Mouse (Mus musculus): ENCODE measurements around the gene Depdc1b. TPM values are rescaled to one million over a fixed set of nuclear protein-coding genes. Genes with fewer than 3 reads are reported as not detected.

Gene Depdc1b
- polyA plus RNA-seq, 1 experiment from 2014 or later, result 12.2 TPM

DNA sequence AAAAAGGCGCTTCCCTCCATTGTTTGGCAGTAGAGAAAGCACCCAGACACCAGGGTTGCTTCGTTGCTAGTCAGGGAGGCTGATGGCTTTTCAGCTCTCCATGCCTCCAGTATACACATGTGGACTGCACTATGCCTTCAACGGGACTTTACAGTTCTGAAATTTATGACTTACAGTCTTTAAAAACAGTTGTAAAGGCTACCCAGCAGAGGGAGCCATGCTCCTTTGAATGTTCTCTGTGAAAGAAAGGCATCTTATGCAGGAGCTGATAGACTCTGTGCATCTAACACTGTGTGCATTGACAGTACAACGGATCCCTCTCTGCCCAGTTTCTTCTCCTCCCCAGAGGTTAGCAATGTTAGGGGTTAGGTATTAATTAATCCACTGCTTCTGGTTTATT is 30.9 kb downstream of the Depdc1b start:
- no peaks in the 10 kb centered on the region for H3K27me3 ChIP-seq
- ATAC-seq (peak; percentile 79), DNase-seq (ENCODE audit: low read depth, low spot score) (no peak)

DNA sequence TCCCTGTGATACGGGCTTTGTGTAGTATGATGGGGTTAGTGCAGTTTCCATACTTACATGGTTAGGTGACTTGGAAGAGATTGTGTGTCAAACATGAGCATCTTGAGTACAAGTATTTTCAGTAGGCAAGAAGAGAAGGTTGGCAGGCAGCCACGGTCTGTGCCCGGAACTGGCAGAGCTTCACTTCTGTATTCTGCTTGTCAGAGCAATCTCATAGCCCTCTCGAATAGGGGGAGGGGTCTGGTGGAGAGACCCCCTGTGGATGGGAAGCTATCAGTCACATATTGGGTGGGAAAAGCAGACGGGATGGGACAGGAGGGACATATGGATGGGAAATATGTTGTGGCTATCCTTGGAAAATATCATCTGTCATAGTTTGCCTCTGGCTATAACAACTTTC is 33.5 kb downstream of the Depdc1b start:
- in situ Hi-C loops (cut with MboI; ENCODE audit: low pct_unique_long_range_greater_than_20kb), result loop anchor here (5.0 to 25.0 kb wide), 2 partner anchors 858 to 1188 kb away; no protein-coding TSS in a partner anchor
- no peaks in the 10 kb centered on the region for H3K27me3 ChIP-seq
- CTCF ChIA-PET, result no interaction called here
- POLR2A ChIA-PET, result no interaction called here
- no peak for ATAC-seq
- TF ChIP-seq CTCF (IDR thresholded peaks at IDR 0.05), result no peak
- no peak for DNase-seq (ENCODE audit: low read depth, low spot score)

More for the DNA sequence above, 30.9 kb downstream of the Depdc1b start:
- in situ Hi-C loops (cut with MboI; ENCODE audit: low pct_unique_long_range_greater_than_20kb), result loop anchor here (5.0 to 25.0 kb wide), 2 partner anchors 860 to 1190 kb away; no protein-coding TSS in a partner anchor
- ChIA-PET POLR2A (no interaction called here), CTCF (interaction anchor here (1.0 to 2.0 kb wide), 6 partner anchors 8 to 870 kb away, joined by 3 to 16 read pairs (median 4); no protein-coding TSS in a partner anchor)
- TF ChIP-seq CTCF (IDR thresholded peaks at IDR 0.05), result peak; percentile 66

DNA sequence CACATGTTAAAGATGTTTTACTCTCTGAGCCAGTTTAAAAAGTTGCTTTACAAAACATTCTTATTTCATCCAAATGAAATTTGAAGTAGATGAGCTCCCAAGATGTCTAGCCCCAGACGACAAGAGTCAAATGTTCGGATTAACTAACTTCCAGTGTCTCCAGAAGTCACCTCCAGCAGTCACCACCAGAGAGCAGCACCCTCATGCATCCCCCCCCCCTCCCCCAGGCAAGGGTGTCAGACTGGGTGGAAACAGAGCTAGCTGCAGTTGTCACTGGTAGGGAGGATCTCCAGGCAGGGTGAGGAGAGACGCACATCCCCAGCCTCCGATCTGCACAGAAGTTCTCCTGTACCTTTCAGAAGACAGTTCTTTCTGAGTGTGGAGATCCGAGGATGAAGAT is 37.6 kb downstream of the Depdc1b start:
- ChIA-PET POLR2A (interaction anchor here (0.7 kb wide), 1 partner anchor 14 kb away, joined by 3 read pairs; no protein-coding TSS in a partner anchor), CTCF (interaction anchor here (1.0 to 2.0 kb wide), 2 partner anchors 15 to 18 kb away, joined by 3 to 5 read pairs; no protein-coding TSS in a partner anchor)
- no peak for DNase-seq (ENCODE audit: low read depth, low spot score)
- no peaks in the 10 kb centered on the region for H3K27me3 ChIP-seq
- no peak for ATAC-seq
- peak; percentile 45 for TF ChIP-seq CTCF (IDR thresholded peaks at IDR 0.05)
- in situ Hi-C loops (cut with MboI; ENCODE audit: low pct_unique_long_range_greater_than_20kb), result no loop called here

DNA sequence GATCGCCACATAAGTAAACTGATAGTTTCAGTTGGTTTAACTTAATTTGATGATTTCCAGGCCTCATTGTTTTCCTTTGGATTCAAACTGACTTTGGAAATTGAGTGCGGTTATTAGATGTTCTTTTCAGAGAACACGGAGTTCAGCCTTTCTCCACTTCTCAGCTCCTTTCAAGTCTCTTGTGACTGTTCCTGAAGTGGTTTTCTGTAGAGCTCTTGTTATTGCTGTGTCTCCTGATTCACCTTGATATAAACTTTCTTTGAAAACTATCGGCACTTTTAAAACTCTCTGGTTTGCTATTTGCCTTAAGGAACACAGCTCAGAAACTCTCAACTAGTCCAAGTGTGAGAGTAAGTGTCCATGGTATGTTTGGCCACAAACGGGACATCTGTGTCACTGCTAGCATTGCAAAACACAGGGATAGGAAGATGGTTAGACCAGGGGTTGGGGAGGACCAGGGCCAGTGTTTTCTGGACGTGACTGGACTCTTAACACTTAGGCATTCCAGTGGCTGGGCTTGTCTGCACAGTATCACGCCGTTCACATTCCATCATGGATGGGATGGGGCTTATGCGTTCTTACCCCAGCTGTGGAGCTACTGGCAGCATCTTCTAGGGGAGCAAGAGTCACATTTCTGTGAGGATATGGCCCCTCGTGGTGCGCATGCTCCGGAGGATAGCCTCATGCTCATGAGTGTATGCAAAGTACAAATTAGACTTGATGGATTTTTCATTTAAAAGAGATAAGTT is 38.8 kb downstream of the Depdc1b start:
- CTCF ChIA-PET, result interaction anchor here (0.8 to 2.0 kb wide), 4 partner anchors 16 to 859 kb away, joined by 3 to 6 read pairs (median 4); no protein-coding TSS in a partner anchor

DNA sequence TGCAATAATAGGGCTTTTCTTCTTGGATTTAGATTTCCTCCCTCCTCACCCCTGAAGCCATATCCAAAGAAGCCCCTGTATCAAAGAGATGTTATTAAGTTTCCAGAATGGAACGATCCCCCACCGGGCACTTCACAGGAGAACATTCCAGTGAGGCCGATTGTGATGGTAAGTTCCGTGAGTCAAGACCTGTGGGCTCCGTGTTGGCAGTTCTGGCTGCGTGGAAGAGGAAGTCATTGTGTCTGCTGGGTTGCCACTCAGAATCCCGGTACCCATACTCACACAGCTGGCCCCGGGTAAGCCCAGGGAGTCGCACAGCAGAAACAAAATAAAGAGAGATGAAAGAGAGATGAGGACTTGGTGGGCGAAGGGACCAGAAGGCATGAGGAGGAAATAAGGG is 41.2 kb downstream of the Depdc1b start:
- H3K27me3 ChIP-seq, result no peaks in the 10 kb centered on the region
- CTCF ChIA-PET, result no interaction called here
- in situ Hi-C loops (cut with MboI; ENCODE audit: low pct_unique_long_range_greater_than_20kb), result no loop called here
- no peak for ATAC-seq
- no peak for DNase-seq (ENCODE audit: low read depth, low spot score)
- no peak for TF ChIP-seq CTCF (IDR thresholded peaks at IDR 0.05)
- POLR2A ChIA-PET, result no interaction called here

More for the DNA sequence above, 38.8 kb downstream of the Depdc1b start:
- POLR2A ChIA-PET, result no interaction called here
- H3K27me3 ChIP-seq, result no peaks in the 10 kb centered on the region
- ATAC-seq (no peak), DNase-seq (ENCODE audit: low read depth, low spot score) (no peak)
- no peak for TF ChIP-seq CTCF (IDR thresholded peaks at IDR 0.05)
- in situ Hi-C loops (cut with MboI; ENCODE audit: low pct_unique_long_range_greater_than_20kb), result no loop called here

DNA sequence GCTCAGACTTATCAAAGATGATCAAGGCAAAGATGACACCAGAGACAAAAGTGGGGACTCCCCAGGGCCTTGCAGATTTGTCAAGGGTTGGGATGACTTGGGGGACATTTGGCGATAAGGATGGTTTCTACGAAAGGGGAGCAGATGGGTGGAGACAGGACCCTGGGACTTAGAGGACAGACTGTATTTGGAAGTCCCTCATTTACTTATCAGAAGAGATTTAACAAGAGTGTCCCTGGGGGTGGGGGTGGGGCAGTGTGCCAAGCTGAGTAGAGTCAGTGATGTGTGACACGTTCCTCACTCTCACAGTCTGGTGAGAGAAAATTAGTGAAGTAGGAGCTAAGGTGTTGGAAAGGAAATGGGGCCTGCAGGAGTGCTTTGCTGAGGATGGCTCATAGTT is 42.1 kb downstream of the Depdc1b start:
- no peaks in the 10 kb centered on the region for H3K27me3 ChIP-seq
- TF ChIP-seq CTCF (IDR thresholded peaks at IDR 0.05), result no peak
- CTCF ChIA-PET, result no interaction called here
- POLR2A ChIA-PET, result no interaction called here
- ATAC-seq (no peak), DNase-seq (ENCODE audit: low read depth, low spot score) (no peak)
- in situ Hi-C loops (cut with MboI; ENCODE audit: low pct_unique_long_range_greater_than_20kb), result no loop called here

DNA sequence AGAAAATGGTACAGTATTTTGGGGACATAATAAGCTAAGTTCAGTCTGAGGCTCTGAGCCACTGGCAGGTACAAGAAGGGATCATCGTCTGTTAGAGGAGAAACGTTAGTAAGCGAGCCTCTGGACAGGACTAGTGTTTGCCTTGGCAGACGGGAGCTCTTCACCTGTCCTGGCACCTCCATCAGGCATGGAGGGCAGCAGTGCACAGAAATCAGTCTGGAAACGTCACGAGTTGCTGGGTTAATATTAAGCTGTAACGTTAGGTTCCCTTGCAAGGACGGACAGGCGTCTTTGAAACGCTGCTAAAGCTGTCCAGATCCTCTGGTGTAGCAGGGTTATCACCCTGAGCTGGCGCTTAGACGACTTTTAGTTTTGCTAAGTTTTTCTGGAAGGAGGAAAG is 51.4 kb downstream of the Depdc1b start:
- ChIA-PET POLR2A (interaction anchor here (1.0 kb wide), 1 partner anchor 14 kb away, joined by 3 read pairs; no protein-coding TSS in a partner anchor), CTCF (no interaction called here)
- in situ Hi-C loops (cut with MboI; ENCODE audit: low pct_unique_long_range_greater_than_20kb), result no loop called here
- ATAC-seq (no peak), DNase-seq (ENCODE audit: low read depth, low spot score) (no peak)
- TF ChIP-seq CTCF (IDR thresholded peaks at IDR 0.05), result no peak
- no peaks in the 10 kb centered on the region for H3K27me3 ChIP-seq

DNA sequence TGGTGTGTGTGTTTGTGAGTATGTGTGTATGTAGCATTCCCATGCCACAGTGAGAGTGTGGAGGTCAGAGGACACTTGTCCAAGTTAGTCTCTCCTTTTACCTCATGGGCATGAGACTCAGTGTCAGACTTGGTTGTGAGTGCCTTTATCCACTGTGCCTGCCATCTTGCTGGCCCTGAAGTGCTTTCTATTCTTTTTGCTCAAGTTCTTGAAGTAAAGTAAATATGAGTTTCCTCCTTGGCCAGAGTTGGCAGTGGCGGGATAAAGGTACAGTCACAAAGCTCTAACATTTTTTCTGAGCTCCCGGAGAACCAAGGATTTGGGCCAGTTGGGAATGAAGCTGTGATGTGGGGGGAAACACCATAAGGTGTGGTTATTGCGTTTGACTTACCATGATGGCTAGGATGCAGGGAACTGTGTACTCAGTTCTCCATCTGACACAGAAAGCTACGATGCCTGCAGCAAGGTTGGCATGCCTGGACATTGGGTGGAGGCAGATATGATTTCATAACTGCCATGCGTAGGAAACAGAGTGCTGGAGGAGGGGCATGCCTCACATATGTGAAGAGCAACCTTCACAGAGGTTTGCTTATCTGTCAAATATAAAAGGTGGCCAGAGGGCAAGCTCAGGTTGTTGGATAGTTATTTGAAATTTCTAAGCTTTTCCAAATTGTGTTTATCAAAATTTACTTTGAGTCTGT is 54.3 kb downstream of the Depdc1b start:
- no peaks in the 10 kb centered on the region for H3K27me3 ChIP-seq
- no peak for DNase-seq (ENCODE audit: low read depth, low spot score)

DNA sequence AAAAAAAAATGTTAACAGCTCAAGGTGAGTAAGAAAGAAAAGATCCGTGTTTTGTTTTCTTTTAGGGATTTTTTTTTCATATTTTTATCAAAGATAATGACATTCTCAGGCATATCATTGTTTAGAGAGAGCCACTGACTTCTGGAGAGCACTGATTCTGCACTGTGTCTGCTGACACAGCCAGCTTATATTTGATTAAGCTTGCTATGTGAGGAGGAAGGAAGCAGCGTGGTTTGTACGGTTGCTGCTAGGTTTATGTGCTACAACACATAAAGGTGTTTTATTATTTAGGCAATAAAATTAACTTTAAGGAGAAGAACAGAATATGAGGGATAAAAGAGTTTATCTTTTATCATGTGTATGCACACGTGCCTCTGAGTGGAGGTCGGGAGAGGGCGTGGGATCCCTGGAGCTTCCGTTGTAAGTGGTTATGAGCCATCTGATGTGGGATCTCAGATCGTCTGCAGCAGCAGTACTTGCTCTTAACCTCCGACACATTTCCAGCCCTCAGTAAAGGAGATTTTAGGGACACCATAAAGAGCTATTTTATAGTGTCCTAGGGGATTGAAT is 55.3 kb downstream of the Depdc1b start:
- DNase-seq (ENCODE audit: low read depth, low spot score) (no peak), ATAC-seq (no peak)
- in situ Hi-C loops (cut with MboI; ENCODE audit: low pct_unique_long_range_greater_than_20kb), result no loop called here
- ChIA-PET CTCF (interaction anchor here (0.7 to 1.6 kb wide), 5 partner anchors 9 to 1537 kb away, joined by 3 to 6 read pairs (median 3); no protein-coding TSS in a partner anchor), POLR2A (no interaction called here)
- TF ChIP-seq CTCF (IDR thresholded peaks at IDR 0.05), result no peak
- no peaks in the 10 kb centered on the region for H3K27me3 ChIP-seq

More for the DNA sequence above, 54.3 kb downstream of the Depdc1b start:
- ATAC-seq, result no peak
- in situ Hi-C loops (cut with MboI; ENCODE audit: low pct_unique_long_range_greater_than_20kb), result no loop called here
- ChIA-PET POLR2A (interaction anchor here (0.7 kb wide), 1 partner anchor 150 kb away, joined by 3 read pairs; no protein-coding TSS in a partner anchor), CTCF (interaction anchor here (1.2 to 1.6 kb wide), 2 partner anchors 10 to 14 kb away, joined by 3 to 6 read pairs; no protein-coding TSS in a partner anchor)
- TF ChIP-seq CTCF (IDR thresholded peaks at IDR 0.05), result no peak

DNA sequence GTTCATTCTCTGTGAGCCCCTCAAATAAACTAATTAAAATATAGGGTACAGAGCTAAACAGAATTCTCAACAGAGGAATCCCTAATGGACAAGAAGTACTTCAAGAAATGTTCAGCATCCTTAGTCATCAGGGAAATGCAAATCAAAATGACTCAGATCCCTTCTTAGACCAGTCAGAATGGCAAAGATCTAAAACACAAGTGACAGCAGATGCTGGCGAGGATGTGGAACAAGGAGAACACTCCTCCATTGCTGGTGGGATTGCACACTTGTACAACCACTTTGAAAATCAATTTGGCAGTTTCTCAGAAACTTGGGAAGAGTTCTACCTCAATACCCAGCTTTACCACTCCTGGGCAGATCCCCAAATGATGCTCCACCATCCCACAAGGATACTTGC is 57.1 kb downstream of the Depdc1b start:
- no peak for TF ChIP-seq CTCF (IDR thresholded peaks at IDR 0.05)
- H3K27me3 ChIP-seq, result no peaks in the 10 kb centered on the region
- ATAC-seq (no peak), DNase-seq (ENCODE audit: low read depth, low spot score) (no peak)
- in situ Hi-C loops (cut with MboI; ENCODE audit: low pct_unique_long_range_greater_than_20kb), result no loop called here
- ChIA-PET CTCF (interaction anchor here (1.5 kb wide), 1 partner anchor 16 kb away, joined by 3 read pairs; no protein-coding TSS in a partner anchor), POLR2A (no interaction called here)

Measured in Patski (cell line).